Mouse (Mus musculus) heart, postnatal 0 days (tissue): ENCODE measurements around the gene Sdad1.

ENCODE experiments used
- CTCF ChIP-seq: IDR thresholded peaks from 2 replicates; pipeline ENCODE4 v1.5.1; 2016; ENCODE audit warnings: antibody characterized with exemption, control low read depth, low read depth
- EP300 ChIP-seq: IDR thresholded peaks from 2 replicates; pipeline ENCODE4 v1.6.1; 2016; ENCODE audit warnings: antibody characterized with exemption, low read depth

DNA sequence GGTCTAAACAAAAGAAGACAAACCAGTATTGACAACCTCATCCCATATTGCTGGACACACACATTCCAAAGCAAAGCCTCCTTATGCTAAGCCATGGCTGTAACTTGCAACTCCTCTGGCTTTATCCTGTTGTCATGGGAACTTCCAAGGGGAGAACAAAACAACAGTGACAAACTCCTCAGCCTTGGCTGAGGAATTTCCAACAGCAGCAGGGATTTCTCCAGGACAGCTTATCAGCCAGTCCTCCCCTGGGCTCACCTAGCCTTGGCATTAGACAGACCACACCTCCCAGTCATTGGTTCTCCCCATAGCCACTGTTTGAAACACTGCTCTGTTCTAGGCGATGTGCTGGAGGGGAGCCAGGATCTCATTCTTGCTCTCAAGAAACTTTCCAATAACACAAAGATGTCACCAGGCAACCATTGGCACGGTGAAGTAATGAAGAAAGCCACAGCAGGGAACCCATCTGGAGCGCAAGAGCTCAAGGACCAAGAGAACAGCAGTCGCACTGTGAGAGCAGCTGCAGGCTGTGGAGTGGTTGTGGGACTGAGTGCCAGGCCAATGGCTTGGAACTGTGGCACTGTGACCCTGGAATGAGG lies 46.4 kb downstream of the Sdad1 start:
- no peak for TF ChIP-seq EP300
- no peak for TF ChIP-seq CTCF
